Mouse (Mus musculus): ENCODE measurements around the gene Ret. TPM values are rescaled to one million over a fixed set of nuclear protein-coding genes. Genes with fewer than 3 reads are reported as not detected.
A peak's percentile ranks its signal among the peaks of the same experiment; 100 is the strongest.

Gene Ret
- 0.05 TPM in 1 of 2 replicates, not detected in the other for polyA plus RNA-seq (2015; fragmentation: Nextera tagmentation; extraction: Ambion mirVana)

- H3K4me1 ChIP-seq (ENCODE audit: insufficient read depth) = peaks cover 9% of the 10 kb centered on the region; the same call in 1 of the 2 replicates
- 1% methylated on average over 26 of the region's 26 CpGs for WGBS (ENCODE audit: insufficient replicate concordance)
- no peaks in the 10 kb centered on the region for H3K9me3 ChIP-seq (ENCODE audit: low read length)
- peak within 1 kb of the TSS; percentile 49 for H3K4me3 ChIP-seq (ENCODE audit: low read depth, low read length)
- TF ChIP-seq EP300 (IDR thresholded peaks at IDR 0.05; ENCODE audit: low read depth) (no peak), CTCF (IDR thresholded peaks at IDR 0.05; ENCODE audit: low read depth) (no peak)
- peak within 1 kb of the TSS; percentile 80 for H3K4me2 ChIP-seq (ENCODE audit: low read depth, low read length)
- H3K36me3 ChIP-seq (replicated peaks; ENCODE audit: insufficient read depth, low read length) = no peaks in the 10 kb centered on the region
- ATAC-seq = no peak
- no peak within 1 kb of the TSS for H3K9ac ChIP-seq (replicated peaks)
- H3K27me3 ChIP-seq (ENCODE audit: insufficient read depth, low read length) = peaks cover 59% of the 10 kb centered on the region
- no peak for DNase-seq
- H3K27ac ChIP-seq (ENCODE audit: low read depth) = no peak within 1 kb of the TSS
Measured at GRCm38 (mm10) chr6:118197440-118197975, at the start of gene Ret. Ret (minus strand) TSS chr6:118197718.

DNA sequence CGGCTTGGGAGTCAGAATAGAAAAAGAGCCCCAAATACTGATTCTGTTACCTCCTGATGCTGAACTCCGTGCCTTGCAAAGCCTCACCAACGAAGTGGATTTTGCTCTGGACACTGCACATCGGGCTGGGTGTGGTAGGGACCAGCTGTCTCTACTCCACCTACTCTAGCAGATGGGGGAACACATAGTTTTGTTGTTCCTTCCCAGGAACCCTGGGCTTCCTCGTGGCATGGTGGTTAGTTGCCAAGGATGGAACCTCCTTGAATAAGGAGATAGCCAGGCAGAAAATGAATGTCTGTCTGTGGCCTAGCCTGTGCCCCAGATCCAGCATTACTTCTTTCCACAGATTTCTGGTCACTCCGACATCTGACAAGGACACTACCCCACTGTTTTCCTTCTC lies 49.6 kb upstream of the Ret start:
- no peak overlapping the region for H3K27ac ChIP-seq (ENCODE audit: low read depth)
- no peaks in the 10 kb centered on the region for H3K9me3 ChIP-seq (ENCODE audit: low read length)
- no peak for DNase-seq
- H3K4me3 ChIP-seq (ENCODE audit: low read depth, low read length) = no peak overlapping the region
- TF ChIP-seq CTCF (IDR thresholded peaks at IDR 0.05; ENCODE audit: low read depth) = no peak
- no peak for TF ChIP-seq EP300 (IDR thresholded peaks at IDR 0.05; ENCODE audit: low read depth)
- no peak for ATAC-seq
- H3K27me3 ChIP-seq (ENCODE audit: insufficient read depth, low read length) = no peaks in the 10 kb centered on the region
- no peaks in the 10 kb centered on the region for H3K36me3 ChIP-seq (replicated peaks; ENCODE audit: insufficient read depth, low read length)
- 69% methylated on average over 6 of the region's 6 CpGs for WGBS (ENCODE audit: insufficient replicate concordance)
- H3K4me1 ChIP-seq (ENCODE audit: insufficient read depth) = no peaks in the 10 kb centered on the region
- no peak overlapping the region for H3K4me2 ChIP-seq (ENCODE audit: low read depth, low read length)
- no peak overlapping the region for H3K9ac ChIP-seq (replicated peaks)

DNA sequence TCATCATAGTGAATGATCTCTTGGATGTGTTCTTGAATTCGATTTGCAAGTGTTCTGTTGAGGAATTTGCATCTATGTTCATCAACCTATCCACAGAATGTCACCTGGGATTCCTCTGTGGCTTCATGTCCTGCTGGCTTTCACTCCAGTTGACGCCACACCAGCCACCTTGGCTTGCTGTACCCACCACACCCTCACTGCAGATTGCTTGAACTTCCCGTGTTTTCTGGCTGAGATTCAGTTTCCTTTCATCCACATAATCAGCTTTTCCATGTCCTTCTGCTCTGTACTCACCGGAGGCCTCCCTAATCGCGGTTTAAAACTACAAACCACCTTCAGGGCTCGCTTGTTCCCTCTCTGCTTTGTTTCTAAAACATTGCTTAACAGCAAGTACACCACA lies 46.6 kb upstream of the Ret start:
- H3K36me3 ChIP-seq (replicated peaks; ENCODE audit: insufficient read depth, low read length) = no peaks in the 10 kb centered on the region
- ATAC-seq (no peak), DNase-seq (no peak)
- no peak overlapping the region for H3K27ac ChIP-seq (ENCODE audit: low read depth)
- no peak overlapping the region for H3K4me3 ChIP-seq (ENCODE audit: low read depth, low read length)
- H3K9ac ChIP-seq (replicated peaks) = no peak overlapping the region
- H3K4me2 ChIP-seq (ENCODE audit: low read depth, low read length) = no peak overlapping the region
- H3K9me3 ChIP-seq (ENCODE audit: low read length) = no peaks in the 10 kb centered on the region
- no peaks in the 10 kb centered on the region for H3K27me3 ChIP-seq (ENCODE audit: insufficient read depth, low read length)
- H3K4me1 ChIP-seq (ENCODE audit: insufficient read depth) = no peaks in the 10 kb centered on the region
- TF ChIP-seq CTCF (IDR thresholded peaks at IDR 0.05; ENCODE audit: low read depth) (no peak), EP300 (IDR thresholded peaks at IDR 0.05; ENCODE audit: low read depth) (no peak)
- 60% methylated on average over 7 of the region's 7 CpGs for WGBS (ENCODE audit: insufficient replicate concordance)

DNA sequence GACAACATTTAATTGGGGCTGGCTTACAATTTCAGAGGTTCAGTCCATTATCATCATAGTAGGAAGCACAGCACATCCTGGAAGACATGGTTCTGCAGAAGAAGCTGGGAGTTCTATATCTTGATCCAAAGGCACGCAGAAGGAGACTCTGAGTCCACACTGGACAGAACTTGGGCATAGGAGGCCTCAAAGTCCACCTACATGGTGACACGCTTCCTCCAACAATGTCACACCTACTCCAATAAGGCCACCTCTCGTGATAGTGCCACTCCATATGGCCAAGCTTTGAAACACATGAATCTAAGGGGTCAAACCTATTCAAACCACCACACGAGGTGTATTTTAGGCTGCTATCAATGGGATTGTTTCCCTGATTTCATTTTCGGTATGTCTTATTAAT lies 45.4 kb upstream of the Ret start:
- H3K36me3 ChIP-seq (replicated peaks; ENCODE audit: insufficient read depth, low read length) = no peaks in the 10 kb centered on the region
- TF ChIP-seq CTCF (IDR thresholded peaks at IDR 0.05; ENCODE audit: low read depth) (no peak), EP300 (IDR thresholded peaks at IDR 0.05; ENCODE audit: low read depth) (no peak)
- ATAC-seq (no peak), DNase-seq (no peak)
- no peak overlapping the region for H3K4me3 ChIP-seq (ENCODE audit: low read depth, low read length)
- no peak overlapping the region for H3K27ac ChIP-seq (ENCODE audit: low read depth)
- whole genome bisulfite sequencing (ENCODE audit: insufficient replicate concordance) = 74% methylated on average over 5 of the region's 5 CpGs
- H3K4me2 ChIP-seq (ENCODE audit: low read depth, low read length) = no peak overlapping the region
- H3K9ac ChIP-seq (replicated peaks) = no peak overlapping the region
- H3K9me3 ChIP-seq (ENCODE audit: low read length) = no peaks in the 10 kb centered on the region
- no peaks in the 10 kb centered on the region for H3K27me3 ChIP-seq (ENCODE audit: insufficient read depth, low read length)
- no peaks in the 10 kb centered on the region for H3K4me1 ChIP-seq (ENCODE audit: insufficient read depth)

DNA sequence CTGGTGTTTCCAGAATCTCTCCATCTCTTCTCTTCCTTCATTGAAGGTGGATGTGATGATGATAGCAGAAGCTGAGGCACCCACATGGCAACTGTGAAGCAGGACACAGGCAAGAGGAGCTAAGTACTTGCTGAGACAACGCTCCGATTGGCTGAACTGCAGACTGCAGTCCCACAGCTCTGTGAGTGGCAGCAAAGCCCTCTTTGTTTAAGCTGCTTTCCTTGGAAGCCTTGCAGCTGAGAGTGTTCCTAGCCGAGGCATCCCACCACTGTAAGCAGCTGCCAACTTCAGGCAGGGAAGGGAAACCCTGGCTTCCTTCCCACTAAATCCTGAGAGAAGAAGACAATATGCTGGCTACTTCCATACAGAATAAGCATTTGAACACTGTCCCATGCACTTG lies 28.6 kb upstream of the Ret start:
- Histone ChIP-seq H3K27ac (ENCODE audit: low read depth) (no peak overlapping the region), H3K27me3 (ENCODE audit: insufficient read depth, low read length) (no peaks in the 10 kb centered on the region), H3K9ac (replicated peaks) (no peak overlapping the region), H3K9me3 (ENCODE audit: low read length) (no peaks in the 10 kb centered on the region), H3K36me3 (replicated peaks; ENCODE audit: insufficient read depth, low read length) (no peaks in the 10 kb centered on the region), H3K4me2 (ENCODE audit: low read depth, low read length) (no peak overlapping the region), H3K4me1 (ENCODE audit: insufficient read depth) (no peaks in the 10 kb centered on the region), H3K4me3 (ENCODE audit: low read depth, low read length) (no peak overlapping the region)
- TF ChIP-seq CTCF (IDR thresholded peaks at IDR 0.05; ENCODE audit: low read depth) (no peak), EP300 (IDR thresholded peaks at IDR 0.05; ENCODE audit: low read depth) (no peak)
- DNase-seq (no peak), ATAC-seq (no peak)
- 40% methylated on average over 3 of the region's 3 CpGs for WGBS (ENCODE audit: insufficient replicate concordance)

GRCm38 (mm10) chr6:118222471-118222870 lies 25.0 kb upstream of the Ret start:
- 60% methylated on average over 2 of the region's 2 CpGs for WGBS (ENCODE audit: insufficient replicate concordance)

More at GRCm38 (mm10) chr6:118222471-118222870, 25.0 kb upstream of the Ret start:
- TF ChIP-seq EP300 (IDR thresholded peaks at IDR 0.05; ENCODE audit: low read depth) = no peak
- no peak for TF ChIP-seq CTCF (IDR thresholded peaks at IDR 0.05; ENCODE audit: low read depth)
- H3K4me1 ChIP-seq (ENCODE audit: insufficient read depth) = no peaks in the 10 kb centered on the region
- H3K36me3 ChIP-seq (replicated peaks; ENCODE audit: insufficient read depth, low read length) = no peaks in the 10 kb centered on the region
- H3K27me3 ChIP-seq (ENCODE audit: insufficient read depth, low read length) = no peaks in the 10 kb centered on the region
- no peak overlapping the region for H3K9ac ChIP-seq (replicated peaks)
- DNase-seq = no peak
- no peak overlapping the region for H3K4me3 ChIP-seq (ENCODE audit: low read depth, low read length)
- H3K4me2 ChIP-seq (ENCODE audit: low read depth, low read length) = no peak overlapping the region
- H3K27ac ChIP-seq (ENCODE audit: low read depth) = no peak overlapping the region
- H3K9me3 ChIP-seq (ENCODE audit: low read length) = no peaks in the 10 kb centered on the region
- no peak for ATAC-seq

Data from liver, postnatal 0 days (tissue).